Mouse (Mus musculus): Measurements from ENCODE around the gene Jam2.

- TF ChIP-seq MAX (IDR thresholded peaks at IDR 0.05; ENCODE audit: low read depth), result no peak
- no peak for TF ChIP-seq POLR2A (IDR thresholded peaks at IDR 0.05; ENCODE audit: insufficient read length, low read depth)
- no peak for TF ChIP-seq MYOG (IDR thresholded peaks at IDR 0.05; ENCODE audit: control insufficient read depth in 1 of 3, insufficient read depth in 1 of 3, insufficient read length in 2 of 3, low read depth in 2 of 3)
These were observed 39.1 kb upstream of the Jam2 start for GRCm38 (mm10) chr16:84734806-84735165.
